Mouse (Mus musculus): ENCODE results near the gene Sqor. TPM values are rescaled to one million over a fixed set of nuclear protein-coding genes. Genes with fewer than 3 reads are reported as not detected.

The Sqor gene
- polyA plus RNA-seq, 1 experiment from 2014 or later: 22.5 TPM

Other genes starting within 250 kb of the Sqor start
- 11.2 and 12.9 TPM in 2 replicates for gene Gatm, start 153.9 kb upstream of the Sqor start, polyA plus RNA-seq (2014; fragmentation: Nextera tagmentation; extraction: Ambion mirVana)
- gene AA467197, start 128.3 kb upstream of the Sqor start, polyA plus RNA-seq (2014; fragmentation: Nextera tagmentation; extraction: Ambion mirVana): 5.5 and 6.8 TPM in 2 replicates
- gene Slc30a4, start 62.6 kb upstream of the Sqor start, polyA plus RNA-seq (2014; fragmentation: Nextera tagmentation; extraction: Ambion mirVana): 13.4 and 15.6 TPM in 2 replicates
- 46.2 and 55.0 TPM in 2 replicates for gene Bloc1s6, start 26.7 kb upstream of the Sqor start, polyA plus RNA-seq (2014; fragmentation: Nextera tagmentation; extraction: Ambion mirVana)